In genomic region chr4:134994205-134994604, GRCm38 (mm10) we compare ENCODE assay signal across 13 mouse cellular contexts.
A peak's percentile ranks its signal among the peaks of the same experiment; 100 is the strongest.
DNase-seq lines count a peak whose midpoint lies in the region; ATAC-seq and TF ChIP-seq lines count a peak whose summit lies in the region.
"Had no signal": no experiment of that assay in that cellular context is flagged by ENCODE, and none has a peak within 500 bp of the region (broad histone marks: within the 10 kb centered on the region; RNA-seq: fewer than 3 reads in every experiment).

No protein-coding gene starts in this region.

- no peak overlapping the region for H3K27ac ChIP-seq in heart, postnatal 0 days (ENCODE audit: low read depth)
- H3K27ac ChIP-seq: liver, embryonic 14.5 days had no signal

- H3K9ac ChIP-seq in heart, postnatal 0 days (replicated peaks; ENCODE audit: low read depth, low read length) = no peak overlapping the region
- H3K9ac ChIP-seq: liver, embryonic 14.5 days had no signal

- H3K27me3 ChIP-seq in heart, postnatal 0 days (ENCODE audit: control insufficient read depth, insufficient read depth, low read length) = peaks cover 10% of the 10 kb centered on the region; the same call in 1 of the 2 replicates

- H3K4me1 ChIP-seq in heart, postnatal 0 days (ENCODE audit: control insufficient read depth, insufficient read depth) = no peaks in the 10 kb centered on the region; the same call in 1 of the 2 replicates

- H3K4me3 ChIP-seq in heart, postnatal 0 days (ENCODE audit: low read depth, low read length) = no peak overlapping the region
- H3K4me3 ChIP-seq: myocyte had no signal

- H3K9me3 ChIP-seq in heart, postnatal 0 days (replicated peaks; ENCODE audit: control insufficient read depth, low read length) = no peaks in the 10 kb centered on the region

- DNase-seq in heart, postnatal 0 days (ENCODE audit: low spot score) = peak; percentile 26
- no peak for DNase-seq in heart, adult 11 months
- peak; percentile 14 for DNase-seq in right cerebral cortex, postnatal 25 days
- no peak for DNase-seq in right cerebral cortex, postnatal 14 days
- peak; percentile 84 to 89 for DNase-seq in cerebellum, postnatal 10 days
- no peak for DNase-seq in testis, postnatal 14 days (ENCODE audit: low spot score)
- DNase-seq in embryo, embryonic 9.5 days (ENCODE audit: extremely low spot score) = no peak
- DNase-seq in layer of hippocampus, postnatal 36 days = no peak
- DNase-seq: adrenal gland, adult 8-10 months; thymus, adult 18-20 months had no signal

- 60% methylated on average over 2 of the region's 2 CpGs for WGBS in heart, postnatal 0 days

- no peaks in the 10 kb centered on the region for H3K36me3 ChIP-seq in heart, postnatal 0 days (replicated peaks; ENCODE audit: control insufficient read depth, insufficient read depth, low read length)

- TF ChIP-seq EP300 in heart, postnatal 0 days (IDR thresholded peaks at IDR 0.05; ENCODE audit: low read depth) = no peak

- TF ChIP-seq CTCF in heart, postnatal 0 days (IDR thresholded peaks at IDR 0.05; ENCODE audit: low read depth) = 0 out of 2 replicates have a peak, but pooled peaks have one; percentile 10

- no peak overlapping the region for H3K4me2 ChIP-seq in heart, postnatal 0 days (ENCODE audit: low read depth, low read length)

- peak; percentile 78 for ATAC-seq in heart, postnatal 0 days (ENCODE audit: insufficient read depth, low read depth)
- ATAC-seq: intestine, postnatal 0 days had no signal

Comparison
In these comparisons a context has a peak if more than half of its experiments do, and no peak if none do; other contexts are left out.
1. DNase-seq: peak in heart, postnatal 0 days (single experiment), right cerebral cortex, postnatal 25 days (single experiment) and cerebellum, postnatal 10 days (2 of 2); none in heart, adult 11 months (single experiment), right cerebral cortex, postnatal 14 days (single experiment), testis, postnatal 14 days (single experiment), embryo, embryonic 9.5 days (single experiment) and layer of hippocampus, postnatal 36 days (0 of 2).